Mouse (Mus musculus): Measurements from ENCODE around the gene Hist2h2ac. TPM values are rescaled to one million over a fixed set of nuclear protein-coding genes. Genes with fewer than 3 reads are reported as not detected.
A peak's percentile ranks its signal among the peaks of the same experiment; 100 is the strongest.
"Not testable (repeated sequence)": the region's sequence is repeated elsewhere in the genome, so short reads cannot be mapped to it uniquely, and the experiment has no call there.

Hist2h2ac gene
- polyA plus RNA-seq, 1 experiment from 2014 or later, result not detected

GRCm38 (mm10) chr3:96260220-96260619 is 39.5 kb upstream of the Hist2h2ac start:
- Histone ChIP-seq H3K4me3 (ENCODE audit: inconsistent target) (no peak overlapping the region), H3K27ac (no peak overlapping the region), H3K79me2 (ENCODE audit: inconsistent target) (no peaks in the 10 kb centered on the region; the same call in 1 of the 2 replicates), H3K36me3 (ENCODE audit: inconsistent target) (no peaks in the 10 kb centered on the region)
- 97% methylated on average over 5 of the region's 5 CpGs for WGBS (ENCODE audit: missing documents)

- Histone ChIP-seq H3K4me3 (ENCODE audit: inconsistent target) (no peak overlapping the region), H3K79me2 (ENCODE audit: inconsistent target) (no peaks in the 10 kb centered on the region), H3K36me3 (ENCODE audit: inconsistent target) (no peaks in the 10 kb centered on the region), H3K27ac (no peak overlapping the region)
- 94% methylated on average over 3 of the region's 3 CpGs for WGBS (ENCODE audit: missing documents)
These were observed 36.5 kb upstream of the Hist2h2ac start for GRCm38 (mm10) chr3:96257190-96257589.

GRCm38 (mm10) chr3:96255926-96256593 is 35.4 kb upstream of the Hist2h2ac start:
- H3K79me2 ChIP-seq (ENCODE audit: inconsistent target), result no peaks in the 10 kb centered on the region
- 37% methylated on average over 5 of the region's 5 CpGs for WGBS (ENCODE audit: missing documents)
- no peaks in the 10 kb centered on the region for H3K36me3 ChIP-seq (ENCODE audit: inconsistent target)
- H3K27ac ChIP-seq, result peak overlapping the region; percentile 36
- no peak overlapping the region for H3K4me3 ChIP-seq (ENCODE audit: inconsistent target)

- Histone ChIP-seq H3K4me3 (ENCODE audit: inconsistent target) (no peak overlapping the region), H3K36me3 (ENCODE audit: inconsistent target) (no peaks in the 10 kb centered on the region), H3K79me2 (ENCODE audit: inconsistent target) (no peaks in the 10 kb centered on the region), H3K27ac (no peak overlapping the region)
- 94% methylated on average over 8 of the region's 10 CpGs for WGBS (ENCODE audit: missing documents)
These were observed 34.1 kb upstream of the Hist2h2ac start for GRCm38 (mm10) chr3:96254683-96255355.

GRCm38 (mm10) chr3:96251787-96252186 is 31.1 kb upstream of the Hist2h2ac start:
- 22% methylated on average over 3 of the region's 3 CpGs for WGBS (ENCODE audit: missing documents)
- peaks cover 21% of the 10 kb centered on the region; the same call in 1 of the 2 replicates for H3K79me2 ChIP-seq (ENCODE audit: inconsistent target)
- no peaks in the 10 kb centered on the region for H3K36me3 ChIP-seq (ENCODE audit: inconsistent target)
- H3K4me3 ChIP-seq (ENCODE audit: inconsistent target), result peak overlapping the region; percentile 2; the same call in 1 of the 2 replicates
- peak overlapping the region; percentile 89 for H3K27ac ChIP-seq

GRCm38 (mm10) chr3:96250890-96251289 is 30.2 kb upstream of the Hist2h2ac start:
- Histone ChIP-seq H3K79me2 (ENCODE audit: inconsistent target) (peaks cover 21% of the 10 kb centered on the region; the same call in 1 of the 2 replicates), H3K36me3 (ENCODE audit: inconsistent target) (no peaks in the 10 kb centered on the region), H3K27ac (peak overlapping the region; percentile 89), H3K4me3 (ENCODE audit: inconsistent target) (no peak overlapping the region)
- 92% methylated on average over 3 of the region's 3 CpGs for WGBS (ENCODE audit: missing documents)

GRCm38 (mm10) chr3:96249034-96249345 is 28.3 kb upstream of the Hist2h2ac start:
- H3K36me3 ChIP-seq (ENCODE audit: inconsistent target), result no peaks in the 10 kb centered on the region
- H3K4me3 ChIP-seq (ENCODE audit: inconsistent target), result peak overlapping the region; percentile 50; the same call in 1 of the 2 replicates
- H3K27ac ChIP-seq, result 0 out of 2 replicates have a peak overlapping the region, but pooled peaks have one; percentile 62
- H3K79me2 ChIP-seq (ENCODE audit: inconsistent target), result peaks cover 21% of the 10 kb centered on the region; the same call in 1 of the 2 replicates
- 100% methylated on average over 3 of the region's 4 CpGs for WGBS (ENCODE audit: missing documents)

GRCm38 (mm10) chr3:96248141-96249033 is 27.7 kb upstream of the Hist2h2ac start:
- H3K27ac ChIP-seq, result peak overlapping the region; percentile 62
- H3K79me2 ChIP-seq (ENCODE audit: inconsistent target), result peaks cover 21% of the 10 kb centered on the region; the same call in 1 of the 2 replicates
- WGBS (ENCODE audit: missing documents), result 73% methylated on average over 6 of the region's 6 CpGs
- no peaks in the 10 kb centered on the region for H3K36me3 ChIP-seq (ENCODE audit: inconsistent target)
- peak overlapping the region; percentile 50 for H3K4me3 ChIP-seq (ENCODE audit: inconsistent target)

GRCm38 (mm10) chr3:96247356-96248140 is 26.9 kb upstream of the Hist2h2ac start:
- 28% methylated on average over 11 of the region's 11 CpGs for WGBS (ENCODE audit: missing documents)
- no peaks in the 10 kb centered on the region for H3K36me3 ChIP-seq (ENCODE audit: inconsistent target)
- peaks cover 21% of the 10 kb centered on the region; the same call in 1 of the 2 replicates for H3K79me2 ChIP-seq (ENCODE audit: inconsistent target)
- H3K4me3 ChIP-seq (ENCODE audit: inconsistent target), result peak overlapping the region; percentile 50
- peak overlapping the region; percentile 62 for H3K27ac ChIP-seq

GRCm38 (mm10) chr3:96246427-96246856 is 25.8 kb upstream of the Hist2h2ac start, which contains the start of gene Hist2h3c1:
TSS of gene Hist2h3c1 (plus strand) at chr3:96246685.
- Histone ChIP-seq H3K4me3 (ENCODE audit: inconsistent target) (peak within 1 kb of the TSS; percentile 50), H3K79me2 (ENCODE audit: inconsistent target) (peaks cover 21% of the 10 kb centered on the region; the same call in 1 of the 2 replicates), H3K27ac (peak within 1 kb of the TSS; percentile 62)
- not testable (repeated sequence) for H3K36me3 ChIP-seq (ENCODE audit: inconsistent target)
- WGBS (ENCODE audit: missing documents), result no CpG with 5 or more reads among the region's 47 CpGs

- Histone ChIP-seq H3K79me2 (ENCODE audit: inconsistent target) (peaks cover 21% of the 10 kb centered on the region; the same call in 1 of the 2 replicates), H3K4me3 (ENCODE audit: inconsistent target) (peak overlapping the region; percentile 23; the same call in 1 of the 2 replicates), H3K27ac (peak overlapping the region; percentile 58)
- H3K36me3 ChIP-seq (ENCODE audit: inconsistent target), result not testable (repeated sequence)
- no CpG with 5 or more reads among the region's 21 CpGs for WGBS (ENCODE audit: missing documents)
These were observed 25.3 kb upstream of the Hist2h2ac start for GRCm38 (mm10) chr3:96246018-96246417.

- WGBS (ENCODE audit: missing documents), result 0% methylated on average over 8 of the region's 88 CpGs
- H3K36me3 ChIP-seq (ENCODE audit: inconsistent target), result not testable (repeated sequence)
- H3K27ac ChIP-seq, result peak within 1 kb of the TSS; percentile 99
- peak within 1 kb of the TSS; percentile 54 for H3K4me3 ChIP-seq (ENCODE audit: inconsistent target)
- H3K79me2 ChIP-seq (ENCODE audit: inconsistent target), result peaks cover 21% of the 10 kb centered on the region; the same call in 1 of the 2 replicates
These were observed 24.6 kb upstream of the Hist2h2ac start, which contains the start of gene Hist2h2aa1 for GRCm38 (mm10) chr3:96245003-96245886. TSS of gene Hist2h2aa1 (plus strand) at chr3:96245497.
